Mouse (Mus musculus) ovary, postnatal 36 days (tissue): ENCODE data around the gene Calhm1.

ENCODE experiments used
- DNase-seq: peaks from one replicate; pipeline ENCODE4 v3.0.0; 2022; ENCODE audit warnings: low spot score, mixed read lengths

The Calhm1 gene

DNA sequence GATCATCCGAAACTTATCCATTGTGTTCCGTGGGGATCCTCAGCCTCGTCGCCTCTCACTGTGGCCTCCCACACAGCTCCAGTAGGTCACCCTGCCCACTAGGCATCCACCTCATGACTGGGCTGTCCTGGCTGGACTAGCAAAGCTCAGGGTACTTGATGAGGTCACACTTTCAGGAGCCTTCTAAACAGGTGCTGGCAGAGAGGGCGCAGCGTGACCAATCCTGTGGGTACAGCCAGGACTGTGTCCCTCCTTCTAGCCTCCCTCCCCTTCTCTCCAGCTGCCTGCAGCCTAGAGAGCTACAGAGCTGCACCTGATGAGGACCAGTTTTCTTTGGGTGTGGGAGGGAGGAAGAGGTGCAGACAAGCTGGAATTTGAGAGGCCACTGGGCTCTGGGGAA lies at the start of gene Calhm1:
Gene Calhm1 (minus strand): TSS at position 101 of the 400 bp plus-strand sequence.
- DNase-seq: no peak

DNA sequence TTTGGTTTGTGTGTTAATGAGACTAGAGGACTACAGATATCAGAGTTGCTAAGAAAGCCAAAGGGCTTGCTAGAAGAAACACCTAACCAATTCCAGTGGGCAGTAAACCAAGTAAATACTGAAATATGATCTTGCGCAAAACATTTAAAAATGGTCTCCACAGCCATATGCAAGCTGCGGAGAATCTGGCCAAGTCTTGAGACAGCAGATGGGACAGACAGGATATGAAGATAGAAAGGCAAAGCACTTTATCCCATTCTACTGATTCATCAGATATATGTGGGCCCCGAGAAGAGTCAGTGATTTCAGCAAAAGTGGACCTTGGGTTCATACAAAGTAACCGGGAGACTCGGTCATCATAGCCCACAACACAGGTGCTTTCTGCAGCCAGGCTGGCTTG lies 48.1 kb upstream of the Calhm1 start:
- DNase-seq: no peak

- no peak for DNase-seq
Measured at GRCm38 (mm10) chr19:47188515-47189128, 44.6 kb upstream of the Calhm1 start.

- no peak for DNase-seq
Measured at GRCm38 (mm10) chr19:47186514-47187275, 42.6 kb upstream of the Calhm1 start.

DNA sequence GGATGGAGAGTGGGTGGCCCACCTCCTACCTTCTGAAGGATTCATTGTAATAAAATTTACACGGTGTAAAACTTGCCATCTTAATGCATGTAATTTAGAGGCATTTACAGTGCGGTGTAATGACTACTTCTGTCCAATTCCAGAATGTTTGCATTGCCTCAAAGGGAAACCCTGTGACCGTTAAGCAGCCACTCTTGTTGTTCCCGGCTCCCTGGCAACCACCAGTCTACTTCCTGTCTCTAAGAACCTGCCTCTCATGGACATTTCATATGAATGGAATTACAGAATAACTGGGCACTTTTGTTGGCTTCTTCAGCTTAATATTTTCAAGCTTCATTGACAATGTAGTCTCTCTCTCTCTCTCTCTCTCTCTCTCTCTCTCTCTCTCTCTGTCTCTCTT lies 40.7 kb upstream of the Calhm1 start:
- no peak for DNase-seq

GRCm38 (mm10) chr19:47184221-47184620 lies 40.2 kb upstream of the Calhm1 start:
- DNase-seq: no peak

GRCm38 (mm10) chr19:47180011-47180410 lies 36.0 kb upstream of the Calhm1 start:
- no peak for DNase-seq

DNA sequence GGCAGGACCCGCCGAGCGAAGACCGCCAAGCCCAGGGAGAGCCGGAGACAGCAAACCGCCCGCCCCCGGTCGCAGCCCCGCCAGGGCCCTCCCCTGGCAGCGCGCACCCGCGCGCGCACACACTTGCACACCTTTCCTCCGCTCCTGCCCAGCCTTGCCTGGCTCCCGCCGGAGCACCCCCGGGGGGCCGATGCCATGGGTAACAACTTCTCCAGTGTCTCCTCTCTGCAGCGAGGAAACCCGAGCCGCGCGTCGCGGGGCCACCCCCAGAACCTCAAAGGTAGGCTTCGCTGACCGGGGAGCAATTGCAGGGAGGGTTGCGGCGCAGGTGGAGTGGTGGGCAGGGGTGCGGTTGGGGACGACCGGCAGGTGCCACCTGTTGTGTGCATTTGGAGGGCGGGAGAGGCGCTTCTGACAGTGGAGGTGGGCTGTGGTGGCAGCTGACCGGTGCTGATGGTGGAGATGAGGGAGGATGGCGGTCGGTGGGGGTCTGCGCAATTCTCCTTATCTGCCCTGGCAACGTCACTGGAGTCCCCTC lies 35.3 kb upstream of the Calhm1 start:
- DNase-seq: peak; percentile 32

- peak; percentile 57 for DNase-seq
Measured at GRCm38 (mm10) chr19:47178431-47179271, 34.6 kb upstream of the Calhm1 start, which contains the start of gene Neurl1a. Gene Neurl1a, plus strand, starts transcription at chr19:47178820.

GRCm38 (mm10) chr19:47178001-47178400 lies 33.9 kb upstream of the Calhm1 start:
- DNase-seq: no peak

DNA sequence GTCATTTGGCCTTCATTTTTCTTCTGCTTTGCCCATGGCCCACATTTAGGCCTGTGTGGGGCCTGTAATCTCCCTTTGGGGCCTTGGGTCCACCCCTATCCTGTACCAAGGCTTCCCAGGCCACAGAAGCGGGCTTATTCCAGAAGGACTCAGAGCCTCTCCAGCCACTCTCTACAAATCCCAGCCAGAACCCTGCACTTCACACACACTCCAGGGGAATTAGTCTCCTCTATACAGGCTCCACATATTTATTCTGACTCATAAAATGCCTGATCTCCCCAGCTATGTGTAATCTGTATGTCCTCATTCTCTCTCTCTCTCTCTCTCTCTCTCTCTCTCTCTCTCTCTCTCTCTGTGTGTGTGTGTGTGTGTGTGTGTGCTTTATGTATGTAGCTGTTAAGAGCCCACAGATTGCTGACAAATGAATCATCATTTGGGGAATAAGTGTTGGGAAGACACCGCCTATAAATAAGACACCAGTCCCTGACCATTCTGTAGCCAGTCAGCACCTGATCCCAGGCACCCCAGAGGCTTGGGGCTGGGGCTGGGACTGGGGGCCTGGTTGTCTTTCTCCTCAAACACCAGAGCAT lies 33.0 kb upstream of the Calhm1 start:
- DNase-seq: no peak

- no peak for DNase-seq
Measured at GRCm38 (mm10) chr19:47175472-47175871, 31.4 kb upstream of the Calhm1 start.

GRCm38 (mm10) chr19:47174515-47174914 lies 30.5 kb upstream of the Calhm1 start:
- no peak for DNase-seq

DNA sequence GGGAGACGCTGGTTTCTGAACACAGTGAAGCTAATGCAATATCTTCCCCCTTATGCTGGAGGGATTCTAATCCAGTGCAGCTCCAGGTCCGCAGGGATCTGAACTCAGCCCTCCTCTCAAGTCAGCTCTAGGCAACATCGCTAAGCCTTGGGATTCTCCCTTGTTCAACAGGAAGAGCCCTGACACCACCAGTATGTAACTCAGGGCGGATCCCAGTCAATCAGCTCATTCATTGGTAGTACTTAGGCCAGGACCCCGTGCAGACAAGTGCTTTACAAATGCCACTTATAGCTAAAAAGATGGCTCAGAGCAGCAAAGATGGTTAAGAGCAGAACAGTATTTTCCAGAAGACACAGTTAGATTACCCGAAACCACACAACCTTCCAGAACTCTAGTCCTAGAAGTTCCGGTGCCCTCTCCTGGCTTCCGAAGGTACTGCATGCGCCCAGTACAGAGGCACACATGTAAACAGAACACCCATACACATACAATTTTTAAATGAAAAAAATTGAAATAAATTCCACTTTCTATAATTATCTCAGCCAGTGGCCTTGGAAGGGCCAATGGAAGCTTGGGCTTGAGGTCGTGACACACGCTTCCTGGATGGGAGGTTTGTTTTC lies 24.8 kb upstream of the Calhm1 start:
- DNase-seq: peak; percentile 79

DNA sequence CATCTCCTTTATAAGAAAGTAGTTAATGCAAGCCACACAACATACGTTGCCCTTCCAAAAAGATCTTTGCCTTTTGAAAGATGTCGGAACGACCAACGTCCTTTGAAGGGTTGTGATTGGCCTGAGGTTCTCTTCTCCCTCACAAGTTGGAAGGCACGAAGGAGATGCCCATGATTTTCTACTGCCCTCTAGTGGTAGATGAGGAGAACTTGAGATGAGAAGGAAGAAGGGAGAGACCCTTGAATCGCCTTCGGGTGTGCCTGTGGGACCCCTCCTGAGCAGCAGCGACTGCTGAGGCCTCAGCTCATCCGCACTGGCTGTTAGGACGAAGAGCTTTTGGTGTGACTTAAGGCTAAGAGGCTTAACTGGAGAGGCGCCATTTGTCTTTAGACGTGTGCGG lies 24.2 kb upstream of the Calhm1 start:
- DNase-seq: peak; percentile 19

DNA sequence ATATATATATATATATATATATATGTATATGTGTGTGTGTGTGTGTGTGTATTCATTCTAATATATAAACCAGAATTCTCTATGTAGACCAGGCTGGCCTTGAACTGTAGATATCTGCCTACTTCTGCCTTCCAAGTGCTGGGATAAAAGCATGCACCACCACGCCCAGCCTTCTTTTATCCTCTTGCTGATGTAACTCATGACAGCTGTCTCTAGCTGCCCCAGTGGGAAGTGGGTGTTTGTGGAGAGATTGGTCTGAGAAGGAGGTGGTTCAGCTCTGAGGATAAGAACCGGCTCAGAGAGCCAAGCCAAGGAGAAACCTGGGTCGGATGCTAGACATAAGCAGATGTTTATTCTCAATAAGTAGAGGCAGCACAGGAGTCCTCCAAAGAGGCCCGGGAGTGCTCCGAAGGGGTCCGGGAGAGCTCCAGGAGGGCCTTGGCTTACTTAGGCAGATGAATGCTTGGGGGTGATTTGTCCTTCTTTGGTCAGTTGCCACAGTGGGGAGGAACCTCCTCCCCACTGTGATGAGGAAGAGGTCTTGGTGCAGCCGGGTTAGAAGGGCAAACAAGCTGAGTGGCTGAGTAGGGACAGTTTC lies 23.7 kb upstream of the Calhm1 start:
- no peak for DNase-seq

DNA sequence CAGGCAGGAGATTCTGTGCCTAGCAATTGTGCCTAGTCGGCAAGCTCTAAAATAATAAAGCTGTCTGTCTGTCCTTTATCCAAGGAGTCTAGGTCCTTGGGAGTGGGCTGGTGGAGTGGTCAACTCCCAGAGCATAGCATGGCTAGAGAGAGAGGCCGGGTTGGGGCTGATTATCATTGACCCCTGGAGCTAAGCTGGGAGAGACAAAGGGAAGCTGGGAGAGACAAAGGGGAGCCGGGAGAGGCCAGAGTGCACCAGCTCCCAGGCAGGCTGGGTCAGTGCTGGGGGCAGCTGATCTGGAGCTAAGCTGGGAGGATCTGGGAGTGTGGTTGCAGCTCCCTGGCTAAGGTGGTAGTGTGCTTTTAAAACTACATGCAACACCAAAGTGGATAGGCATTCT lies 22.7 kb upstream of the Calhm1 start:
- DNase-seq: no peak

DNA sequence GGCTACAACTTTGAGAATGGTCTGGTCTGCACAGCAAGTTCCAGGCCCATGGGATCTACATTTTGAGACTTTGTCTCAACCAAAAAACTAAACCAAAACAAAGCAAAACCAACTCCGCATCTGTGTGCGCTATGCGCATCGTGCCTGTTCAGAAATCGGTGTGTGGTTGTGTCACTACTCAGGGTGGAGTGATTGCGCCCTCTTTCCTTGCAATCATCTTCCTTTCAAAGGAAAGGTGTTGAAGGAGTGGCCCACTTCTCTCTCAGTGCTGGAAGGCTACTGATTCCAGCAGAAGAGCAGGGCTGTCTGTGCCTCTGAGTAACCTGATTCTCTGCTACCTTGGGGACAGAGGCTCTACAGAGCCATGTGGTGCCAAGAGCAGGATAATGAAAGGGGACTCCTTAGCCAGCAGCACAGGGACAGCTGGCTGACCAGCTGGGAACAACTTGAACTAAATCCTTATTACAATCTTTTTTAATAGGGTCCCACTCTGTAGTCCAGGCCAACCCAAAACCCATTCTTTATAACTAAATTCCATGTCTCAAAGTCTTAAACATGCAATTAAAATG lies 19.2 kb upstream of the Calhm1 start:
- no peak for DNase-seq

DNA sequence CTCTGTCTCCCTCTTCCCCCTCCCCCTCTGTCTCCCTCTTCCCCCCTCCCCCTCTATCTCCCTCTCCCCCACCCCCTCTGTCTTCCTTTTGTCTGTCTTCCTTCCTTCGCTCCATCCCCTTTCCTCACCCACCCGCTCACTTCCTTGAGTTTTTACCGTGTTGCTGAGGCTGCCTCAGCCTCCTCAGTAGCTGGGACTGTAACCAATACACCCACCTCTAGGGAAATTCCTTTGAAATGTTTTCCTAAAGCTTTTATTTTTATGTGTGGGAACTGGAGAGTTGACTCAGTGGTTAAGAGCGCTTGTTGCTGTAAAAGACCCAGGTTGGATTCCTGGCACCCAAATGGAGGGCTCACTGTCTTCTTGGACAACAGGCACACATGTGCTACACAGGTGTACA lies 17.6 kb upstream of the Calhm1 start:
- no peak for DNase-seq

GRCm38 (mm10) chr19:47157664-47158063 lies 13.6 kb upstream of the Calhm1 start, which contains the start of gene Calhm3:
Gene Calhm3, minus strand, starts transcription at chr19:47157764.
- no peak for DNase-seq

DNA sequence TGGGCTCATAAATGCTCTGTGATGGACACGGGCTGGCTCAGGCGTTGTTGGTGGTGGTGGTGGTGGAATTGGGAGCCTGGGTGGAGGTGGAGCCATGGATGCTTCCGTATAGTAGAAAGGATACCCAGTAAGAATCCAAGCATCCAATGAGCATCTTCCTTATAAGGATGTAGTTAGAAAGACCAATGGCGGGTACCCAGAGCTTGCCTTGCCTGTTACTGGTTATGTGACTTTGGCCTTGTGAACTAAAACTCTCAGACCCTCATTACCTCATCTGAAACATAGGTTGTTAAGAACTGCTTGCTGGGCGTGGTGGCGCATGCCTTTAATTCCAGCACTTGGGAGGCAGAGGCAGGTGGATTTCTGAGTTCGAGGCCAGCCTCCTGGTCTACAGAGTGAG lies 9.7 kb upstream of the Calhm1 start:
- no peak for DNase-seq
